Mouse (Mus musculus) kidney, adult 2 months (tissue): ENCODE results near the gene Ttc7b.

ENCODE experiments used
- CTCF ChIP-seq: fragments of 200-500 bp; conservative IDR thresholded peaks from 2 replicates; pipeline ENCODE4 v1.5.1; 2011; ENCODE audit warnings: low read depth, mild to moderate bottlenecking, control low read depth, low read length, moderate library complexity, mixed read lengths; ENCODE audit not compliant: insufficient read depth, insufficient read length
- POLR2A ChIP-seq: fragments of 200-500 bp; IDR thresholded peaks from one replicate; pipeline ENCODE4 v1.6.1; 2011; ENCODE audit warnings: low read depth, low read length, control low read depth

GRCm38 (mm10) chr12:100479270-100479869 lies 41.3 kb downstream of the Ttc7b start:
- TF ChIP-seq POLR2A (no peak), CTCF (no peak)
